Mouse (Mus musculus): ENCODE measurements at regions not wholly inside any gene's neighbourhood (a gene's known extent, or its start where the extent isn't known, plus 50 kb on each side); places are given as distances from the start of the nearest gene placed in this dataset.

- TF ChIP-seq EP300 (IDR thresholded peaks at IDR 0.05; ENCODE audit: insufficient read depth, low read depth, low read length), result no peak
- TF ChIP-seq POLR2A (IDR thresholded peaks at IDR 0.05; ENCODE audit: insufficient read depth, low read length), result no peak
Measured at GRCm38 (mm10) chr9:86170756-86171155, 294.0 kb downstream of the Ube2cbp start.
